Mouse (Mus musculus): ENCODE data around the gene Doc2b. TPM values are rescaled to one million over a fixed set of nuclear protein-coding genes. Genes with fewer than 3 reads are reported as not detected.
A peak's percentile ranks its signal among the peaks of the same experiment; 100 is the strongest.

The Doc2b gene
- 0.39 and 0.45 TPM in 2 replicates for polyA plus RNA-seq (2016; fragmentation: Nextera tagmentation; extraction: Ambion mirVana)

GRCm38 (mm10) chr11:75796029-75796445 lies at the start of gene Doc2b:
Gene Doc2b, minus strand, starts transcription at chr11:75796049.
- Histone ChIP-seq H3K9me3 (no peaks in the 10 kb centered on the region), H3K27me3 (ENCODE audit: insufficient read depth, poor library complexity, severe bottlenecking) (peaks cover 86% of the 10 kb centered on the region), H3K27ac (peak within 1 kb of the TSS; percentile 74), H3K4me3 (peak within 1 kb of the TSS; percentile 54), H3K36me3 (no peaks in the 10 kb centered on the region), H3K4me1 (replicated peaks) (peaks cover 60% of the 10 kb centered on the region)
- 5% methylated on average over 37 of the region's 37 CpGs for WGBS
- peak; percentile 41 for DNase-seq (ENCODE audit: low spot score)

DNA sequence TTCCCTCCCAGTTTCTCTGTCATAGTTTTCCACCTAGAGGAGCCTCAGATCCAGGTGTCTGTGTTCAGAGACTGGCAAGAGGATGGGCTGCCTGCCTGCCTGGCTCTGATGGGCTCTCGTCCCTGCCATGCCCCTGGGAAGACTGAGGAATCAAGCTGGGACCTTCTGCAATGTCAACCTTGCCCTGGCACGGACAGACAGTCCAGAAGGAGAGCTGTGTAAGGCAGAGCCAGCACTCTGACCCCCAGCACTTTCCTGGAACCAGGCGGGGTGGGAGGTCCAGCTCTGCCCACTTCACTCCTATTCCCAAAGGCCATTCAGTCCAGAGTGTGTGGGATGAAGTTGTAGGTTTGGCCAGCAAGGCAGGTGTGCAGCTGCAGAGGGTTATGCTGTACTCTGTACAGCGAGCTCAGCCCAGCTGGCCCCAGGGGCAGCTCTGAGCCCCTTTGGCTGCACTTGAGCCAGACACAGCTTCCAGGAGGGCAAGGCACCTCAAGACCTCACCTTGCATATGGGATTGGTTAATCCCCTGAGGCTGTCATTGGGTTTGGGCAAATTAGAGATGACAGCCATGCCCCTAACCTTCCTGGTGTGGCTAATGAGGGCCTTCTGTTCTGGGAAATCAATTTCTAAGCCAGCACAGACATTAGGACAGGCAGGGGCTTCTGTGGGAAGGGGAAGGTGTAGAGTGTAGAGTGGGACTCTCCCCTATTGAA lies 47.2 kb upstream of the Doc2b start:
- WGBS = 70% methylated on average over 4 of the region's 4 CpGs
- no peaks in the 10 kb centered on the region for H3K36me3 ChIP-seq
- peaks cover 78% of the 10 kb centered on the region for H3K4me1 ChIP-seq (replicated peaks)
- DNase-seq (ENCODE audit: low spot score) = no peak
- H3K27me3 ChIP-seq (ENCODE audit: insufficient read depth, poor library complexity, severe bottlenecking) = peaks cover 5% of the 10 kb centered on the region; the same call in 1 of the 2 replicates
- H3K4me3 ChIP-seq = no peak overlapping the region
- peak overlapping the region; percentile 71 for H3K27ac ChIP-seq
- no peaks in the 10 kb centered on the region for H3K9me3 ChIP-seq

- H3K27me3 ChIP-seq (ENCODE audit: insufficient read depth, poor library complexity, severe bottlenecking) = peaks cover 6% of the 10 kb centered on the region; the same call in 1 of the 2 replicates
- DNase-seq (ENCODE audit: low spot score) = no peak
- H3K36me3 ChIP-seq = no peaks in the 10 kb centered on the region
- H3K9me3 ChIP-seq = no peaks in the 10 kb centered on the region
- peak overlapping the region; percentile 67 for H3K27ac ChIP-seq
- no peak overlapping the region for H3K4me3 ChIP-seq
- WGBS = 70% methylated on average over 3 of the region's 3 CpGs
- peaks cover 76% of the 10 kb centered on the region for H3K4me1 ChIP-seq (replicated peaks)
These were observed 45.7 kb upstream of the Doc2b start for GRCm38 (mm10) chr11:75841503-75841902.

- no peak for DNase-seq (ENCODE audit: low spot score)
- Histone ChIP-seq H3K27me3 (ENCODE audit: insufficient read depth, poor library complexity, severe bottlenecking) (peaks cover 6% of the 10 kb centered on the region; the same call in 1 of the 2 replicates), H3K4me3 (no peak overlapping the region), H3K9me3 (no peaks in the 10 kb centered on the region), H3K27ac (peak overlapping the region; percentile 64), H3K4me1 (replicated peaks) (peaks cover 64% of the 10 kb centered on the region), H3K36me3 (no peaks in the 10 kb centered on the region)
- 82% methylated on average over 12 of the region's 12 CpGs for WGBS
These were observed 43.9 kb upstream of the Doc2b start for GRCm38 (mm10) chr11:75839536-75840430.

DNA sequence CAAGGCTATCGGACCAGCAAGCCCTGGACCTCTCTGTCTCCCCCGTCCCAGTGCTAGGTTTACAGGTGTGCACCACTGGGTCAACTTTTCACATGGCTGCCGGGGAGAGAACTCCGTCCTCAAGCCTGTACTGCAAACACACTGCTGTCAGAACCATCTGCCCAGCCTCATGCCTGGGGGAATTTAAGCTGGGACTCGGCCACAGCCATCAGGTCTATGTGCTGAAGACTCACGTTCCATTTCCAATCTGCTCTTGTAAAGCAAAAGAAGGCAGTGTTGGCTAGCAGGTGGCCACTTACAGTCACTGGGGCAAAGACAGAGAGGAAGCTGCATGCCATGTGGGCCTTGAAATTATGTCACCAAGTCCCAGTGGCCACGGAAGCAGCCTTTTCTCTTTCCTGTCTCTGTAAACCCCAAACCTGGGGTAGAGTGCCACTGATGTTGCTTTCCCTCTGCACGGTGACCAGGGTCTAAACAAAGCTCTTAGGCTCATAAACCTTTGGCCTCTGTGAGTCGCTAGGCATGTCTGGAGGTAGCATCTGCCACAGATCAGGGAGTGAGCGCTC lies 43.1 kb upstream of the Doc2b start:
- DNase-seq (ENCODE audit: low spot score) = no peak
- Histone ChIP-seq H3K36me3 (no peaks in the 10 kb centered on the region), H3K4me1 (replicated peaks) (peaks cover 56% of the 10 kb centered on the region), H3K9me3 (no peaks in the 10 kb centered on the region), H3K4me3 (no peak overlapping the region), H3K27me3 (ENCODE audit: insufficient read depth, poor library complexity, severe bottlenecking) (peaks cover 6% of the 10 kb centered on the region; the same call in 1 of the 2 replicates), H3K27ac (peak overlapping the region; percentile 64)
- WGBS = 81% methylated on average over 10 of the region's 10 CpGs

- Histone ChIP-seq H3K27me3 (ENCODE audit: insufficient read depth, poor library complexity, severe bottlenecking) (peaks cover 3% of the 10 kb centered on the region; the same call in 1 of the 2 replicates), H3K36me3 (no peaks in the 10 kb centered on the region), H3K27ac (no peak overlapping the region), H3K9me3 (no peaks in the 10 kb centered on the region), H3K4me1 (replicated peaks) (peaks cover 38% of the 10 kb centered on the region), H3K4me3 (no peak overlapping the region)
- 48% methylated on average over 11 of the region's 11 CpGs for WGBS
- no peak for DNase-seq (ENCODE audit: low spot score)
These were observed 40.4 kb upstream of the Doc2b start for GRCm38 (mm10) chr11:75836240-75836610.

DNA sequence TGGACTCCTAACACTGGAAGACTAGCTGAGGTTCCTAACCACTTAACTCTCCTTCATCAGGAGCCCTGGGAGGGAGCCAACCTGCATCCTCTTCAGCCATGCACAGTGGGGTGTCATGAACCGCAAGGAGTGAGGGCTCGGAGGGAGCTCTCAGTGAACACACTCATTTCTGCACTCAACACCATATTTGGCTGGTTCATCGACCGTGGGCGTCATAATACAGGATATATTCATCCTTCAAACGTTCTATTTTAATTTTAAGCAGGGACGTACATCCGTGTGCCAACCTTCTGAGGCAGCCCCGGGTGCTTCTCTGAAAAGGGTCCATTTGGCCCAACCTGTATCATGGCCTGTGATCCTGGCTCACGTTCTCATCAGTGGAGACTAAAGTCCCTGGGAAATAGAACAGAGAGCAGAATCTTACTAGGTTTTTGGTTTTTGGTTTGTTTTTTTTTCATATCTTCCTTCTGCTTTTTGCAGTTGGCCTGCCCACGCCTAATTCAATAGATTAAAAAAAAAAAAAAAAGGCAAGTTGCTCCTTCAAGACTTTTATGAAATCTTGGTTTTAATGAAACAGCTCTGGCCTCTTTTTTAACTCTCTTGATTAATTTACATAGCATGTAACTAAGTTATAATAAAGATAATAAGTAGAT lies 39.9 kb upstream of the Doc2b start:
- Histone ChIP-seq H3K9me3 (no peaks in the 10 kb centered on the region), H3K27me3 (ENCODE audit: insufficient read depth, poor library complexity, severe bottlenecking) (peaks cover 3% of the 10 kb centered on the region; the same call in 1 of the 2 replicates), H3K4me3 (no peak overlapping the region), H3K36me3 (no peaks in the 10 kb centered on the region), H3K27ac (no peak overlapping the region), H3K4me1 (replicated peaks) (peaks cover 33% of the 10 kb centered on the region)
- 82% methylated on average over 11 of the region's 11 CpGs for WGBS
- DNase-seq (ENCODE audit: low spot score) = no peak

GRCm38 (mm10) chr11:75833081-75833480 lies 37.2 kb upstream of the Doc2b start:
- Histone ChIP-seq H3K36me3 (no peaks in the 10 kb centered on the region), H3K4me3 (no peak overlapping the region), H3K27me3 (ENCODE audit: insufficient read depth, poor library complexity, severe bottlenecking) (peaks cover 1% of the 10 kb centered on the region; the same call in 1 of the 2 replicates), H3K9me3 (no peaks in the 10 kb centered on the region), H3K4me1 (replicated peaks) (peaks cover 13% of the 10 kb centered on the region; the same call in 1 of the 2 replicates), H3K27ac (no peak overlapping the region)
- DNase-seq (ENCODE audit: low spot score) = no peak
- WGBS = 89% methylated on average over 6 of the region's 6 CpGs

DNA sequence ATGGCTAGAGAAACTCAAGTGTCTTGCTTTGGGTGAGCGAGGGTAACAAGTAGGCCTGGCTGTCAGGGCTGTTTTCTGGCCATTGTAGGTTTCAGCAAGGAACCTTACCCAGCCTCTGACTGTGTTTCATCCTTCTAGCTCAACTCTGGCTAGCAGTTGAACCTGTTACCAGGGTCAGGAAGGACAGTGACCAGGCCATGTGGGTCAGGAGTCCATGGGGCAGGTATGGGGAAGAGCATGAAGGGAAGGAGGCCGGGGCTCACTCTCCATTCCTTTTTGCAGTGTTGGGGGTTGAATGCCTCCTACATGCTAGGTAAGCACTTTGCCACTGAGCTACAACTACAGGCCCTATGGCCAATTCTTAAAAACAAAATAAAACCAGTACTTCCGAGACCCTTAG lies 34.5 kb upstream of the Doc2b start:
- H3K9me3 ChIP-seq = no peaks in the 10 kb centered on the region
- H3K4me1 ChIP-seq (replicated peaks) = peaks cover 7% of the 10 kb centered on the region; the same call in 1 of the 2 replicates
- no peaks in the 10 kb centered on the region for H3K36me3 ChIP-seq
- H3K4me3 ChIP-seq = no peak overlapping the region
- no peaks in the 10 kb centered on the region for H3K27me3 ChIP-seq (ENCODE audit: insufficient read depth, poor library complexity, severe bottlenecking)
- DNase-seq (ENCODE audit: low spot score) = no peak
- no peak overlapping the region for H3K27ac ChIP-seq
- WGBS = 91% methylated on average over 3 of the region's 3 CpGs

- Histone ChIP-seq H3K27me3 (ENCODE audit: insufficient read depth, poor library complexity, severe bottlenecking) (peaks cover 5% of the 10 kb centered on the region; the same call in 1 of the 2 replicates), H3K4me1 (replicated peaks) (0 out of 2 replicates have a peak, but pooled peaks cover 5% of the 10 kb centered on the region), H3K4me3 (no peak overlapping the region), H3K36me3 (no peaks in the 10 kb centered on the region), H3K27ac (no peak overlapping the region), H3K9me3 (no peaks in the 10 kb centered on the region)
- no peak for DNase-seq (ENCODE audit: low spot score)
- 84% methylated on average over 8 of the region's 8 CpGs for WGBS
These were observed 31.6 kb upstream of the Doc2b start for GRCm38 (mm10) chr11:75827414-75827813.

DNA sequence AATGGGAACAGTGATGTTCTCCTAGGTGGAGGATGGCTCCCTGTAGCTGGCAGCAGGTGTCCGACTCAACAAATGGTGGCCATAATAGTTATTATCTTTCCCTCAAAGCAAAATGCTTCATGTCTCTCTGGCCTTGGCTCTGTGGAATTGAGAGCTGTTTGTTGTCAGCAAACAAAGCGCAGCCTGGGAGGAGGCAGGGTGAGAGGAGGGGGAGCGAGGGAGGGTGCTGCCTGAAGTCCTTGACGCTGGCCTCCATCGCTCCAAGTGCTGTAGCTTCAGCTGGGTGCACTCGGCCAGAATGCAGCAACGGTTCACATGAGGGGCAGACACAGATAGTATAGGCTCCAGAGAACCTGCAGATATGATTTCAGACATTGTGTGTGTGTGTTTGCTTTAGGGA lies 27.7 kb upstream of the Doc2b start:
- no peaks in the 10 kb centered on the region for H3K9me3 ChIP-seq
- H3K36me3 ChIP-seq = no peaks in the 10 kb centered on the region
- no peak overlapping the region for H3K4me3 ChIP-seq
- H3K27me3 ChIP-seq (ENCODE audit: insufficient read depth, poor library complexity, severe bottlenecking) = peaks cover 5% of the 10 kb centered on the region; the same call in 1 of the 2 replicates
- 0 out of 2 replicates have a peak overlapping the region, but pooled peaks have one; percentile 40 for H3K27ac ChIP-seq
- no peak for DNase-seq (ENCODE audit: low spot score)
- WGBS = 62% methylated on average over 7 of the region's 7 CpGs
- no peaks in the 10 kb centered on the region for H3K4me1 ChIP-seq (replicated peaks)

- DNase-seq (ENCODE audit: low spot score) = no peak
- Histone ChIP-seq H3K4me3 (no peak overlapping the region), H3K27ac (no peak overlapping the region), H3K9me3 (no peaks in the 10 kb centered on the region), H3K27me3 (ENCODE audit: insufficient read depth, poor library complexity, severe bottlenecking) (no peaks in the 10 kb centered on the region), H3K4me1 (replicated peaks) (peaks cover 21% of the 10 kb centered on the region), H3K36me3 (no peaks in the 10 kb centered on the region)
- 55% methylated on average over 10 of the region's 10 CpGs for WGBS
These were observed 17.2 kb upstream of the Doc2b start for GRCm38 (mm10) chr11:75813085-75813484.

All from hindbrain, embryonic 10.5 days (tissue).